Mouse (Mus musculus) limb, embryonic 13.5 days (tissue): ENCODE measurements around the gene Gpr141. TPM values are rescaled to one million over a fixed set of nuclear protein-coding genes. Genes with fewer than 3 reads are reported as not detected.

Source experiments
- ATAC-seq: fragments of 200-750 bp; cut with Nextera tagmentation; 2 replicates; pipeline ENCODE4 v1.8.0; 2017; ENCODE audit warnings: low read depth, moderate number of reproducible peaks, moderate TSS enrichment; ENCODE audit not compliant: low FRiP score
- H3K27ac ChIP-seq: fragments of 300-500 bp; sonication (generic); 2 replicates; pipeline ENCODE4 v1.5.1; 2015; ENCODE audit warnings: inconsistent platforms, mild to moderate bottlenecking, moderate library complexity
- H3K27me3 ChIP-seq: fragments of 300-500 bp; sonication (generic); 2 replicates; pipeline ENCODE4 v1.6.1; 2015; ENCODE audit warnings: mild to moderate bottlenecking, inconsistent platforms
- H3K36me3 ChIP-seq: fragments of 300-500 bp; sonication (generic); 2 replicates; pipeline ENCODE4 v1.6.1; 2015; ENCODE audit warnings: inconsistent platforms, mild to moderate bottlenecking, moderate library complexity
- H3K4me1 ChIP-seq: fragments of 300-500 bp; sonication (generic); 2 replicates; pipeline ENCODE4 v1.6.1; 2015; ENCODE audit warnings: inconsistent platforms
- H3K4me2 ChIP-seq: fragments of 300-500 bp; sonication (generic); replicated peaks from 2 replicates; pipeline ENCODE4 v1.6.1; 2015; ENCODE audit warnings: inconsistent platforms, mild to moderate bottlenecking, moderate library complexity
- H3K4me3 ChIP-seq: fragments of 300-500 bp; sonication (generic); 2 replicates; pipeline ENCODE4 v1.5.1; 2015; ENCODE audit warnings: moderate library complexity, mild to moderate bottlenecking, inconsistent platforms
- H3K9ac ChIP-seq: fragments of 300-500 bp; sonication (generic); 2 replicates; pipeline ENCODE4 v1.6.1; 2015; ENCODE audit warnings: mild to moderate bottlenecking, inconsistent platforms
- H3K9me3 ChIP-seq: fragments of 300-500 bp; sonication (generic); 2 replicates; pipeline ENCODE4 v1.6.1; 2016; ENCODE audit warnings: inconsistent platforms
- WGBS: fragments of 180-500 bp; shearing (Covaris S2); methylation state at CpG from one replicate; pipeline ENCODE4 v1.1.7; 2015; 5-methylcytosine and 5-hydroxymethylcytosine counted together
- polyA plus RNA-seq: library from polyadenylated mRNA; unstranded; fragments of >200 nt; fragmentation: Nextera tagmentation; extraction: Ambion mirVana; gene quantifications from 2 replicates; pipeline ENCODE4 v1.2.1, GENCODE M21; 2015

The Gpr141 gene
- 0.20 and 0.24 TPM in 2 replicates for polyA plus RNA-seq

- 54% methylated on average over 3 of the region's 3 CpGs for WGBS
- H3K4me3 ChIP-seq: no peak within 1 kb of the TSS
- no peak within 1 kb of the TSS for H3K9ac ChIP-seq
- ATAC-seq: no peak
- H3K27me3 ChIP-seq: no peaks in the 10 kb centered on the region
- H3K4me1 ChIP-seq: no peaks in the 10 kb centered on the region
- H3K36me3 ChIP-seq: no peaks in the 10 kb centered on the region
- no peak within 1 kb of the TSS for H3K27ac ChIP-seq
- H3K9me3 ChIP-seq: no peaks in the 10 kb centered on the region
- H3K4me2 ChIP-seq: no peak within 1 kb of the TSS
Measured at GRCm38 (mm10) chr13:19824071-19824470, at the start of gene Gpr141. Gene Gpr141 (minus strand): TSS chr13:19824257.

GRCm38 (mm10) chr13:19864241-19864640 is 40.2 kb upstream of the Gpr141 start:
- ATAC-seq: no peak
- no peak overlapping the region for H3K4me2 ChIP-seq
- H3K9ac ChIP-seq: no peak overlapping the region
- H3K4me3 ChIP-seq: no peak overlapping the region
- no peaks in the 10 kb centered on the region for H3K27me3 ChIP-seq
- no peaks in the 10 kb centered on the region for H3K36me3 ChIP-seq
- no peaks in the 10 kb centered on the region for H3K9me3 ChIP-seq
- no peaks in the 10 kb centered on the region for H3K4me1 ChIP-seq
- no peak overlapping the region for H3K27ac ChIP-seq

GRCm38 (mm10) chr13:19854629-19855333 is 30.7 kb upstream of the Gpr141 start:
- Histone ChIP-seq H3K36me3 (no peaks in the 10 kb centered on the region), H3K9me3 (no peaks in the 10 kb centered on the region), H3K4me3 (no peak overlapping the region), H3K27me3 (no peaks in the 10 kb centered on the region), H3K9ac (no peak overlapping the region), H3K4me1 (no peaks in the 10 kb centered on the region), H3K27ac (no peak overlapping the region), H3K4me2 (no peak overlapping the region)
- no peak for ATAC-seq
- WGBS: 55% methylated on average over 9 of the region's 9 CpGs

GRCm38 (mm10) chr13:19854049-19854448 is 30.0 kb upstream of the Gpr141 start:
- H3K27me3 ChIP-seq: no peaks in the 10 kb centered on the region
- H3K27ac ChIP-seq: no peak overlapping the region
- no peak overlapping the region for H3K4me2 ChIP-seq
- H3K9ac ChIP-seq: no peak overlapping the region
- WGBS: 18% methylated on average over 2 of the region's 2 CpGs
- no peak for ATAC-seq
- no peaks in the 10 kb centered on the region for H3K36me3 ChIP-seq
- H3K4me3 ChIP-seq: no peak overlapping the region
- no peaks in the 10 kb centered on the region for H3K9me3 ChIP-seq
- no peaks in the 10 kb centered on the region for H3K4me1 ChIP-seq

GRCm38 (mm10) chr13:19843448-19843847 is 19.4 kb upstream of the Gpr141 start:
- ATAC-seq: no peak
- Histone ChIP-seq H3K4me2 (no peak overlapping the region), H3K27ac (no peak overlapping the region), H3K27me3 (no peaks in the 10 kb centered on the region), H3K36me3 (no peaks in the 10 kb centered on the region), H3K9me3 (no peaks in the 10 kb centered on the region), H3K4me3 (no peak overlapping the region), H3K4me1 (no peaks in the 10 kb centered on the region), H3K9ac (no peak overlapping the region)
- WGBS: 86% methylated on average over 2 of the region's 2 CpGs

- no peak overlapping the region for H3K27ac ChIP-seq
- H3K4me1 ChIP-seq: no peaks in the 10 kb centered on the region
- ATAC-seq: no peak
- WGBS: 77% methylated on average over 3 of the region's 3 CpGs
- no peaks in the 10 kb centered on the region for H3K9me3 ChIP-seq
- no peak overlapping the region for H3K4me2 ChIP-seq
- H3K27me3 ChIP-seq: no peaks in the 10 kb centered on the region
- no peak overlapping the region for H3K4me3 ChIP-seq
- no peaks in the 10 kb centered on the region for H3K36me3 ChIP-seq
- H3K9ac ChIP-seq: no peak overlapping the region
Measured at GRCm38 (mm10) chr13:19842707-19843106, 18.6 kb upstream of the Gpr141 start.

GRCm38 (mm10) chr13:19841615-19842014 is 17.6 kb upstream of the Gpr141 start:
- Histone ChIP-seq H3K4me3 (no peak overlapping the region), H3K9me3 (no peaks in the 10 kb centered on the region), H3K9ac (no peak overlapping the region), H3K4me1 (no peaks in the 10 kb centered on the region), H3K27me3 (no peaks in the 10 kb centered on the region), H3K4me2 (no peak overlapping the region), H3K27ac (no peak overlapping the region), H3K36me3 (no peaks in the 10 kb centered on the region)
- no peak for ATAC-seq
- 73% methylated on average over 5 of the region's 5 CpGs for WGBS

- ATAC-seq: no peak
- 71% methylated on average over 1 of the region's 1 CpGs for WGBS
- no peaks in the 10 kb centered on the region for H3K4me1 ChIP-seq
- H3K9ac ChIP-seq: no peak overlapping the region
- no peak overlapping the region for H3K27ac ChIP-seq
- no peaks in the 10 kb centered on the region for H3K9me3 ChIP-seq
- no peaks in the 10 kb centered on the region for H3K36me3 ChIP-seq
- H3K4me3 ChIP-seq: no peak overlapping the region
- no peak overlapping the region for H3K4me2 ChIP-seq
- H3K27me3 ChIP-seq: no peaks in the 10 kb centered on the region
Measured at GRCm38 (mm10) chr13:19840206-19840605, 16.1 kb upstream of the Gpr141 start.

GRCm38 (mm10) chr13:19830560-19830959 is 6.5 kb upstream of the Gpr141 start:
- Histone ChIP-seq H3K4me3 (no peak overlapping the region), H3K9me3 (no peaks in the 10 kb centered on the region), H3K9ac (no peak overlapping the region), H3K36me3 (no peaks in the 10 kb centered on the region), H3K27me3 (no peaks in the 10 kb centered on the region), H3K27ac (no peak overlapping the region), H3K4me1 (no peaks in the 10 kb centered on the region), H3K4me2 (no peak overlapping the region)
- 88% methylated on average over 4 of the region's 4 CpGs for WGBS
- no peak for ATAC-seq

GRCm38 (mm10) chr13:19828095-19828494 is 4.0 kb upstream of the Gpr141 start:
- H3K9me3 ChIP-seq: no peaks in the 10 kb centered on the region
- no peak for ATAC-seq
- H3K27me3 ChIP-seq: no peaks in the 10 kb centered on the region
- no peaks in the 10 kb centered on the region for H3K36me3 ChIP-seq
- no peak overlapping the region for H3K27ac ChIP-seq
- no peak overlapping the region for H3K4me2 ChIP-seq
- WGBS: 86% methylated on average over 2 of the region's 2 CpGs
- H3K4me1 ChIP-seq: no peaks in the 10 kb centered on the region
- H3K9ac ChIP-seq: no peak overlapping the region
- no peak overlapping the region for H3K4me3 ChIP-seq

- Histone ChIP-seq H3K4me1 (no peaks in the 10 kb centered on the region), H3K27me3 (no peaks in the 10 kb centered on the region), H3K4me3 (no peak overlapping the region), H3K9ac (no peak overlapping the region), H3K27ac (no peak overlapping the region), H3K36me3 (no peaks in the 10 kb centered on the region), H3K4me2 (no peak overlapping the region), H3K9me3 (no peaks in the 10 kb centered on the region)
- no peak for ATAC-seq
Measured at GRCm38 (mm10) chr13:19821639-19822038, 2.4 kb downstream of the Gpr141 start.

GRCm38 (mm10) chr13:19819926-19820325 is 4.1 kb downstream of the Gpr141 start:
- Histone ChIP-seq H3K9ac (no peak overlapping the region), H3K36me3 (no peaks in the 10 kb centered on the region), H3K4me3 (no peak overlapping the region), H3K4me1 (no peaks in the 10 kb centered on the region), H3K27me3 (no peaks in the 10 kb centered on the region), H3K4me2 (no peak overlapping the region), H3K27ac (no peak overlapping the region), H3K9me3 (no peaks in the 10 kb centered on the region)
- ATAC-seq: no peak
- 88% methylated on average over 4 of the region's 4 CpGs for WGBS

- ATAC-seq: no peak
- no peak overlapping the region for H3K4me3 ChIP-seq
Measured at GRCm38 (mm10) chr13:19819243-19819642, 4.8 kb downstream of the Gpr141 start.

More at GRCm38 (mm10) chr13:19819243-19819642, 4.8 kb downstream of the Gpr141 start:
- Histone ChIP-seq H3K4me2 (no peak overlapping the region), H3K9me3 (no peaks in the 10 kb centered on the region), H3K36me3 (no peaks in the 10 kb centered on the region), H3K4me1 (no peaks in the 10 kb centered on the region), H3K27ac (no peak overlapping the region), H3K27me3 (no peaks in the 10 kb centered on the region), H3K9ac (no peak overlapping the region)
- WGBS: 39% methylated on average over 2 of the region's 2 CpGs
